Mouse (Mus musculus): ENCODE measurements around the gene Gm10642. TPM values are rescaled to one million over a fixed set of nuclear protein-coding genes. Genes with fewer than 3 reads are reported as not detected.

Gene Gm10642
- polyA plus RNA-seq, 1 experiment from 2014 or later = 0.30 TPM

DNA sequence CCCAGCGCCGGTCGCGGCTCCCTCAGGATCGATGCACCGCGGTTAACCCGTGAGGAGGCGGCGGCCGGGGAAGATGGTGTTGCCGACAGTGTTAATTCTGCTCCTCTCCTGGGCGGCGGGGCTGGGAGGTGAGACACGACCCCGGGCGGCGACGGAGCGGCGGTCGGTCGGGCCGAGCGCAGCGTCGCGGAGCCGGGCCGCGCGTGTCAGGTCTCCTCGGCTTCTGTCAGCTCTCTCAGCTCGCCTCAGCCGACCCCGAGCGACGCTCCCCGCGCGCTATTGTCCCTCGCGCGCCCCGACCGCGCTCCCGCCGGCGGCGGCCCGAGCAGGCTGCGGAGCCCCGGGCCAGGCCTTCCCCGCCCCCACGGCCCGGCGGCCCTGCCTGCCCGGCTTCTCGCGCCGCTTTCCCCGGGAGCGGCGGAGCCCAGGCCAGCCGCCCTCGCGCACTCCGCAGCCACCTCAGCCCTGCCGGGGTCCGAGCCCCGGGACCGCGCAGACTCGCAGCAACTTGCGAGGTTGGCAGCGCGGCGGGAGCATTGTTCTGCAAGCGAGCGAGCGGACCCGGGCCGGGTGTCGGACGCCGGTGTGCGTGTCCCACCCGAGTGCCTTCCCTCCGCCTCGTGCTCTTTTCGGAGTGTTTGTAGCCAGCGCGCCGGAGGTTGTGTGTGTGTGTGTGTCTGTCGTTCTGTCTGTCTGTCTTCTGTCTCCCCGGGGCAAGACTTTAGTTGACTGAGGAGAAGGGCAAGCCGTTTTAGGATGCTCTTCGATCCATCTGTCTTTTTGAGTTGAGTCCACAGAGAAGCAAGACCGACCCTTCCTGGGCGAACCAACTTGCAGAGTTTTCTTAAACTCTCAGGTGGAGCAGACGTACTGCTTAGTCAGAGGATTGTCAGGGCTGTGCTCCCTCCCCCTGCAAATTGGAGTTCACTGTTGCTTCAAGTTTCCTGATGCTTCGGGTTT is 23.4 kb downstream of the Gm10642 start:
- Histone ChIP-seq H3K4me3 (peak overlapping the region; percentile 97), H3K4me1 (peaks cover 28% of the 10 kb centered on the region), H3K27ac (peak overlapping the region; percentile 97), H3K9me3 (no peaks in the 10 kb centered on the region), H3K36me3 (replicated peaks) (no peaks in the 10 kb centered on the region), H3K27me3 (ENCODE audit: poor library complexity, severe bottlenecking) (no peaks in the 10 kb centered on the region)
- DNase-seq (ENCODE audit: extremely low spot score, low spot score) = peak; percentile 68
- WGBS = under 1% methylated on average over 102 of the region's 103 CpGs

DNA sequence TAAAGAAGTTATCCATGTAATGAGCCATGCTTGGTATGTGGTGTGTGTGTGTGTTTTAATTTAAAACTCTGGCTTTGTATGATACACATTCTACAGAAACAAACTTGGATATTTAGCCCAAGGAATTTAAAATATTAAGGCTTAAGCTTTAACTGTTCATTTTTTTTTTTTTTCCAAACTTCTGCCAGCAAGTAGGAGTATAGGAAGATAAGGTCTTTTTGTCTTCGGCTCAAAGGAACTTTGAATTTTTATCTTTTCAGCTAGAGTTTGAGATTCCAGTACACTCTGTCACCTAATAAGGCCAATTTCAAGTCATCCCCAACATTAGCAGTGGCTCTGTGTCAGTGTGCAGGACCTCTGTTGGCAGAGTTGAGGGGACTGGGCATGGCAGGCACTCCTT is 26.2 kb downstream of the Gm10642 start:
- H3K4me1 ChIP-seq = peaks cover 28% of the 10 kb centered on the region

DNA sequence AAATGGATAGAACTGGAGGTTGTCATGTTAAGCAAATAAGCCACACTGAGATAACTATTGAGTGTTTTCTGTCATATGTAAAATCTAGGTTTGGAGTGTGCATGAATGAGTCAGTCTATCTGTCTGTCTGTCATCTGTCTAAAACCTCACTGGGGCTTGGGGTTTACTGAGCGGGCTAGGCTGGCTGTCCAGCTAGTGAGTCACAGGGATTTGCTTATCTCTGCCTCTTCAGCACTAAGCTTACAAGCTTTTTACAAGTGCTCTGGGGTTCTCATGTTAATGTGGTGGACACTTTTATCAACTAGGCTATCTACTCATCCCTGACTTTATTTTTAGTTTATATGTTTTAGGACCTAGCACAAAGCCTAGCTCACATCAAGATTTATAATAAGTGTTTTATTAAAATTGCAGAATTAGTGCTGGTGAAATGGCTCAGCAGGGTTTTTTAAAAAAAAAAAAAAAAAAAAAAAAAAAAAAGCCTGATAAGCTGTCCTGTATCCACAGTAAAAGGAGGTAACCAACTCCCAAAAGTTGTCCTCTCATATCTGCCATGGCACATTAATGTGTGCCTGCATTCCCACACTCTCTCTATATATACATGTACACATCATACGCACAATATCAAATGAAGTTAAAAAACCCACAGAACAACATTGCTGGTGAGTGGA is 32.4 kb downstream of the Gm10642 start:
- Histone ChIP-seq H3K9me3 (no peaks in the 10 kb centered on the region), H3K4me3 (no peak overlapping the region), H3K36me3 (replicated peaks) (no peaks in the 10 kb centered on the region), H3K27ac (no peak overlapping the region), H3K27me3 (ENCODE audit: poor library complexity, severe bottlenecking) (no peaks in the 10 kb centered on the region), H3K4me1 (no peaks in the 10 kb centered on the region)
- DNase-seq (ENCODE audit: extremely low spot score, low spot score) = no peak
- 93% methylated on average over 2 of the region's 2 CpGs for WGBS

More for the DNA sequence above, 26.2 kb downstream of the Gm10642 start:
- 91% methylated on average over 1 of the region's 1 CpGs for WGBS
- no peak for DNase-seq (ENCODE audit: extremely low spot score, low spot score)
- Histone ChIP-seq H3K9me3 (no peaks in the 10 kb centered on the region), H3K36me3 (replicated peaks) (no peaks in the 10 kb centered on the region), H3K27ac (no peak overlapping the region), H3K4me3 (no peak overlapping the region), H3K27me3 (ENCODE audit: poor library complexity, severe bottlenecking) (no peaks in the 10 kb centered on the region)

DNA sequence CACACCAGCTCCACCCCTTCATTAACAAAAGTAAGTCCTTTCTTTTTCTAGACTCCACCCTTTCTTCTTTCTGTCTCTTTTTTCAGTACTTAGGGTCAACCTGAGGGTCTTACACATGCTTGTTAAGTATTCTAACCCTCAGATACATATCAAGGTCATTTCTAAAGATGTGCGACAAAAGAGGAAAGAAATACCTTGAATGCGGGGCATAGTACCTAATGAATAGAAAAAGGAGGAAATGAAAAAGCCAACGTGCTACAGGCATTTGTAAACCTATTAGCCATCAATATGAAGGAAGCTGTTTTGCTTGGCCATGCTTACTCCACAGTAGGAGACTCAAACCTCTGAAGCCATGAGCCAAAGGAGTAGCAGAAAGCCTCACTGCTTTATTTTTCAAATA is 33.9 kb downstream of the Gm10642 start:
- 81% methylated on average over 3 of the region's 3 CpGs for WGBS
- no peaks in the 10 kb centered on the region for H3K4me1 ChIP-seq
- H3K4me3 ChIP-seq = no peak overlapping the region
- H3K9me3 ChIP-seq = no peaks in the 10 kb centered on the region
- no peak for DNase-seq (ENCODE audit: extremely low spot score, low spot score)
- no peaks in the 10 kb centered on the region for H3K27me3 ChIP-seq (ENCODE audit: poor library complexity, severe bottlenecking)
- no peaks in the 10 kb centered on the region for H3K36me3 ChIP-seq (replicated peaks)
- H3K27ac ChIP-seq = no peak overlapping the region

DNA sequence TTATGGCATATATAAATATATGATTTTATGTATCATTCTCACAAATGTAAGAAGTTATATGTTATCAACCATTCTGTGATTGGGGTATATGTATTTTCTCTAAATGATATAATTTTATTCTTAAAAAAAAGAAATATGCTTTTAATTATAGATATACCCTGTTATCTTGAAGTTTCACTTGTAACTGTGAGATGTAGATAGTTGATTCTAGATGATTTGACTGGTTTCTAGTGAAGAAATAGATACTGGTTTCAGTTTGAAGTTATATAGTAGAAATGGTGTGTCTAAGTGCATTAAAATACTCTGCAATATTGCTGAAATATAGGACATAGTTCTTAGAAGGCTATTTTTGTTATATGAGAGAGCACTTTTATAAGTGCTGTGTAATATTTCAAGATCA is 34.5 kb downstream of the Gm10642 start:
- Histone ChIP-seq H3K9me3 (no peaks in the 10 kb centered on the region), H3K27ac (no peak overlapping the region), H3K4me1 (no peaks in the 10 kb centered on the region), H3K4me3 (no peak overlapping the region), H3K36me3 (replicated peaks) (no peaks in the 10 kb centered on the region), H3K27me3 (ENCODE audit: poor library complexity, severe bottlenecking) (no peaks in the 10 kb centered on the region)
- no peak for DNase-seq (ENCODE audit: extremely low spot score, low spot score)

DNA sequence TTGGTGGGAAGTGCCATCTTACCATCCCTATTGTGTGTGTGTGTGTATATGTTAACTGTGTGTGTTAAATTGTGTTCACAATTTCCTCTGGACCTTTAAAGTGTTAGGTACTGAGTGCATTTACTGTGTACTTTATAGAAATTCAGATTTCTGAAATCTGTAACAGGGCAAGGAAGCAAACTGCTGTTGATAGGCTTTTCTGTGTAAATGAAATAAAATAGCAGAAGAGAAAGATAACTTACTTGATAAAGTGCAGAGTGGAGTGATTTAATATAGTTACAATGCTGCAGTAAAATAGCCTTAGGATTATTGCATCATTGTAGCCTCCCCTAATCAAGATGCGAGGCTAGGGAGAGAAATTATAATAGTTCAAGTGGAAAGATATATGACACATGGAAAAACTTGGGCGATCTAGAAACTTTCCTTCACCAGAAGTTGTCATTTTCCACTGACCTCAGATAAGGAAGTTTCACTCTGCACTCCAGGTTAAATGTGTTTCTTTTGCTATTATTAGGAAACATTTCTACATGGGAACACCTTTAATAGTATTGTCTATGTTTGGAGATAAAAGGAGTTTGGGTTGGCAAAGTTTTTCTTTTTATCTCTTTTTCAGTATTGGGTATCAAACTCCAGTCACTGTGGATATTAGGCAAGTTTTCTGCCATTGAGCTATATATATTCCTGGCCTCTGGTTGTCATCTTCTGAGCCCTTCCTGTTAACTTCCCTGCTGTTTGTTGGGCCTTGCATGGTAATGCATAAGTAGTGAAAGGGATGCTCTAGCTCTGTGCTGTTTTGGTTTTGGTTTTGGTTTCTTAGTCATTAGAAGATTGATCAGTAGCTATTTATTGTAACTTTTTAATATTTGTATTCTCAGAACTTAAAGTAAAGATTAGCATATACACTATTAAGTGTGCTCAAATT is 36.0 kb downstream of the Gm10642 start:
- Histone ChIP-seq H3K27ac (no peak overlapping the region), H3K4me3 (no peak overlapping the region), H3K27me3 (ENCODE audit: poor library complexity, severe bottlenecking) (no peaks in the 10 kb centered on the region), H3K9me3 (no peaks in the 10 kb centered on the region), H3K36me3 (replicated peaks) (no peaks in the 10 kb centered on the region), H3K4me1 (no peaks in the 10 kb centered on the region)
- WGBS = 84% methylated on average over 2 of the region's 2 CpGs
- no peak for DNase-seq (ENCODE audit: extremely low spot score, low spot score)

DNA sequence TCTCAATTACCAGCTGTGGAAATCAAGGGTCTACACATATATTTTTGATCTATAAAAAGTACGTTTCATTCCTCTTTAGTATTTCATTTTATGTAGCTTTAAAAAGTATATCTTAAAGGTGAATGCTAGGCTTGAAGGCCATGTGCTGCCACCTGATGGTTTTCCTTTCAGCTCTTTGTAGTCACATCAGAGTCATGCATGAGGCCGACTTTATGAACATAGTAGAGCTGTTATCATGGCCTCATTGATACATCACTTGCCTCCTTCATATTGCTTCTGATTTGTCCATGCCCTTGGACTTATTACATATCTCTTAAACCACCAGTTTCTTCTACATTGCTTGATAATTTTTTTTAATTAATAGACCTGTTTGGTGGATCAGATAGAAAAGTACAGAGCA is 39.7 kb downstream of the Gm10642 start:
- Histone ChIP-seq H3K4me3 (no peak overlapping the region), H3K36me3 (replicated peaks) (no peaks in the 10 kb centered on the region), H3K4me1 (peaks cover 3% of the 10 kb centered on the region), H3K27me3 (ENCODE audit: poor library complexity, severe bottlenecking) (no peaks in the 10 kb centered on the region), H3K9me3 (no peaks in the 10 kb centered on the region), H3K27ac (no peak overlapping the region)
- no peak for DNase-seq (ENCODE audit: extremely low spot score, low spot score)
- WGBS = 86% methylated on average over 2 of the region's 2 CpGs

DNA sequence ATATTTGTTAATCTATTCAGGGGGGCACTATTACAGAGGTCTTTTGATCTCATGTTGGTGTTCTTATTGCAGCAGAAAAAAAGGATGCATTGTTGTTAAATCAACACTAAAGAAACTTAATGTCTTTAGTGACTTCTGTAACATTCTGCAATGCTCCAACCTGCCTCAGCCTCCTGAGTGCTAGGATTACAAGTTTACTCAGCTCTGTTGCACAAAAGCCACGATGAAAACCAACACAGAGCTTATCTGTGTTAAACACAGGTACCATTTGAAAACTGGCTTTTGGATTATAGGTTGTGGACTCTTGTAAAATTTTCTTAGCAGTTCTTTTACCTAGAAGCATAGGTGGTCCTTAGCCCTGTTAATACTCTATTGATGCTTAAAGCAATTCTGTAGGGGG is 42.0 kb downstream of the Gm10642 start:
- WGBS = 88% methylated on average over 1 of the region's 1 CpGs
- Histone ChIP-seq H3K27me3 (ENCODE audit: poor library complexity, severe bottlenecking) (no peaks in the 10 kb centered on the region), H3K9me3 (no peaks in the 10 kb centered on the region), H3K4me3 (no peak overlapping the region), H3K27ac (no peak overlapping the region), H3K4me1 (peaks cover 6% of the 10 kb centered on the region), H3K36me3 (replicated peaks) (no peaks in the 10 kb centered on the region)
- no peak for DNase-seq (ENCODE audit: extremely low spot score, low spot score)

DNA sequence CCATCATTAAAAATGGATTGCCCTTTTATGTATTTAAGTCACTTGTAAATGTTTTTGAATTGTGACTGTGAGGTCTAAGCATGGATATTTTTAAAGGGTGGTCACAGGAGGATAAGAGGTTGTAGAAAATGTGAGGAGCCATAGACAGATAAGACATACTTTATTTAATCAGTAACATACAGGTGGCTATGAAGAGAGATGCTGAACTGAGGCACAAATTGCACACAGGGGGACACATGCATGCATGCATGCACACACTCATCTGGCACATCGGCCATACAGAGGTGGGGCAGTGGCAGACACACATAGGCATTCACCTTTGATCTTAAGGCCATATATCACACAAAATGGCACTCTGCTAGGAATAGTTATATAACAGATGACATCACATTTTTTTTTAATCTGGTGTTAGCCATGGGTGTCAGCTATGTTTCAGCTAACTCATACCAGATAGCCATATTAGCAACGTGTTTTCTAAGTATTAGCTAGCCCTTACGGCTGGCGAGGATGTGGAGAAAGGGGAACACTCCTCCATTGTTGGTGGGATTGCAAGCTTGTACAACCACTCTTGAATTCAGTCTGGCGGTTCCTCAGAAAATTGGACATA is 47.6 kb downstream of the Gm10642 start:
- WGBS = 95% methylated on average over 5 of the region's 5 CpGs
- Histone ChIP-seq H3K4me1 (peaks cover 6% of the 10 kb centered on the region), H3K36me3 (replicated peaks) (peaks cover 20% of the 10 kb centered on the region), H3K27ac (no peak overlapping the region), H3K27me3 (ENCODE audit: poor library complexity, severe bottlenecking) (no peaks in the 10 kb centered on the region), H3K9me3 (no peaks in the 10 kb centered on the region), H3K4me3 (no peak overlapping the region)
- no peak for DNase-seq (ENCODE audit: extremely low spot score, low spot score)

DNA sequence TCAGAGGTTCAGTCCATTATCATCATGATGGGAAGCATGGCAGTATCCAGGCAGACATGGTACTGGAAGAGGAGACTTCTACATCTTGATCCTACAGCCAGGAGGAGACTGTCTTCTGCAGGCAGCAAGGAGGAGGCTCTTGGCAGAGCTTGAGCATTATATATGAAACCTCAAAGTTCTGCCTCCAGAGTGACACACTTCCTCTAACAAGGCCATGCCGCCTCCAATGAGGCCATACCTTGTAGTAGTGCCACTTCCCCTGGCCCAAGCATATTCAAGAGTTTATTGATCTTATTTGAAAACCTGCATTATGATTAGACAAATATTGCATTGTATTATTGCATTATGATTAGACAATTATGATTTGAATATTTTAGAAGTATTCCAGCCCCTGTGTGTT is 50.4 kb downstream of the Gm10642 start:
- Histone ChIP-seq H3K27ac (no peak overlapping the region), H3K4me1 (no peaks in the 10 kb centered on the region), H3K9me3 (no peaks in the 10 kb centered on the region), H3K4me3 (no peak overlapping the region), H3K27me3 (ENCODE audit: poor library complexity, severe bottlenecking) (no peaks in the 10 kb centered on the region), H3K36me3 (replicated peaks) (peaks cover 20% of the 10 kb centered on the region)
- DNase-seq (ENCODE audit: extremely low spot score, low spot score) = no peak
- WGBS = 94% methylated on average over 1 of the region's 1 CpGs

Measured in forebrain, embryonic 10.5 days (tissue).